Mouse (Mus musculus) intestine, postnatal 0 days (tissue): ENCODE data around the gene Dhdds. TPM values are rescaled to one million over a fixed set of nuclear protein-coding genes. Genes with fewer than 3 reads are reported as not detected.

Source experiments
- ATAC-seq: fragments of 200-750 bp; cut with Nextera tagmentation; 2 replicates; pipeline ENCODE4 v1.8.0; 2017; ENCODE audit warnings: mild to moderate bottlenecking, moderate TSS enrichment, moderate library complexity
- H3K27ac ChIP-seq: fragments of 300-500 bp; sonication (generic); 2 replicates; pipeline ENCODE4 v1.5.1; 2014; ENCODE audit warnings: mild to moderate bottlenecking, low read depth, low read length, moderate library complexity
- H3K27me3 ChIP-seq: fragments of 300-500 bp; sonication (generic); replicated peaks from 2 replicates; pipeline ENCODE4 v1.6.1; 2014; ENCODE audit warnings: low read length, mixed read lengths; ENCODE audit not compliant: control insufficient read depth, insufficient read depth
- H3K36me3 ChIP-seq: fragments of 300-500 bp; sonication (generic); 2 replicates; pipeline ENCODE4 v1.6.1; 2014; ENCODE audit warnings: mild to moderate bottlenecking, moderate library complexity; ENCODE audit not compliant: control insufficient read depth, insufficient read depth
- H3K4me1 ChIP-seq: fragments of 300-500 bp; sonication (generic); replicated peaks from 2 replicates; pipeline ENCODE4 v1.6.1; 2014; ENCODE audit warnings: antibody characterized with exemption, low read length, mixed read lengths; ENCODE audit not compliant: control insufficient read depth, insufficient read depth
- H3K4me2 ChIP-seq: fragments of 300-500 bp; sonication (generic); replicated peaks from 2 replicates; pipeline ENCODE4 v1.6.1; 2014; ENCODE audit warnings: low read depth, mild to moderate bottlenecking, moderate library complexity
- H3K4me3 ChIP-seq: fragments of 300-500 bp; sonication (generic); 2 replicates; pipeline ENCODE4 v1.5.1; 2014; ENCODE audit warnings: low read depth, low read length
- H3K9ac ChIP-seq: fragments of 300-500 bp; sonication (generic); 2 replicates; pipeline ENCODE4 v1.6.1; 2014; ENCODE audit warnings: mild to moderate bottlenecking, low read depth, low read length
- H3K9me3 ChIP-seq: fragments of 300-500 bp; sonication (generic); 2 replicates; pipeline ENCODE4 v1.6.1; 2016; ENCODE audit warnings: mixed run types; ENCODE audit not compliant: control insufficient read depth
- CTCF ChIP-seq: sonication (generic); IDR thresholded peaks from 2 replicates; pipeline ENCODE4 v1.5.1; 2016; ENCODE audit warnings: low read depth, mild to moderate bottlenecking, control low read depth, antibody characterized with exemption, moderate library complexity
- WGBS: fragments of 180-500 bp; shearing (Covaris S2); extraction: QIAGEN DNeasy Blood & Tissue Kit; methylation state at CpG from one replicate; pipeline ENCODE4 v1.1.7; 2014; 5-methylcytosine and 5-hydroxymethylcytosine counted together
- polyA plus RNA-seq: library from polyadenylated mRNA; unstranded; fragments of >200 nt; fragmentation: Nextera tagmentation; extraction: Ambion mirVana; gene quantifications from 2 replicates; pipeline ENCODE4 v1.2.1, GENCODE M21; 2015

The Dhdds gene
- 26.1 TPM in 2 replicates for polyA plus RNA-seq

GRCm38 (mm10) chr4:134000466-134001438 lies at the start of gene Dhdds:
Dhdds (minus strand) TSS chr4:134000918.
- TF ChIP-seq CTCF = no peak
- WGBS = under 1% methylated on average over 49 of the region's 49 CpGs

GRCm38 (mm10) chr4:134047648-134048047 lies 46.9 kb upstream of the Dhdds start:
- Histone ChIP-seq H3K27me3 (no peaks in the 10 kb centered on the region), H3K4me2 (no peak overlapping the region), H3K36me3 (no peaks in the 10 kb centered on the region), H3K4me1 (no peaks in the 10 kb centered on the region), H3K9ac (no peak overlapping the region), H3K9me3 (no peaks in the 10 kb centered on the region), H3K4me3 (no peak overlapping the region), H3K27ac (no peak overlapping the region)
- TF ChIP-seq CTCF = no peak
- ATAC-seq = no peak
- WGBS = 72% methylated on average over 5 of the region's 5 CpGs

More at GRCm38 (mm10) chr4:134000466-134001438, at the start of gene Dhdds:
- Histone ChIP-seq H3K27me3 (no peaks in the 10 kb centered on the region), H3K27ac (peak within 1 kb of the TSS; percentile 17), H3K9ac (peak within 1 kb of the TSS; percentile 56), H3K4me3 (peak within 1 kb of the TSS; percentile 67), H3K4me1 (no peaks in the 10 kb centered on the region), H3K4me2 (peak within 1 kb of the TSS; percentile 67), H3K9me3 (no peaks in the 10 kb centered on the region), H3K36me3 (peaks cover 8% of the 10 kb centered on the region; the same call in 1 of the 2 replicates)
- peak; percentile 94 for ATAC-seq

- no peak for ATAC-seq
- Histone ChIP-seq H3K4me1 (no peaks in the 10 kb centered on the region), H3K27ac (no peak overlapping the region), H3K9me3 (no peaks in the 10 kb centered on the region), H3K4me2 (no peak overlapping the region), H3K36me3 (no peaks in the 10 kb centered on the region), H3K27me3 (no peaks in the 10 kb centered on the region), H3K4me3 (no peak overlapping the region), H3K9ac (no peak overlapping the region)
- no peak for TF ChIP-seq CTCF
- WGBS = 58% methylated on average over 2 of the region's 2 CpGs
These were observed 42.3 kb upstream of the Dhdds start for GRCm38 (mm10) chr4:134043041-134043440.

GRCm38 (mm10) chr4:134041317-134042123 lies 40.8 kb upstream of the Dhdds start:
- ATAC-seq = 0 out of 2 replicates have a peak, but pooled peaks have one; percentile 16
- no peak for TF ChIP-seq CTCF
- Histone ChIP-seq H3K4me3 (no peak overlapping the region), H3K4me1 (no peaks in the 10 kb centered on the region), H3K36me3 (no peaks in the 10 kb centered on the region), H3K9me3 (no peaks in the 10 kb centered on the region), H3K9ac (no peak overlapping the region), H3K27ac (no peak overlapping the region), H3K4me2 (no peak overlapping the region), H3K27me3 (no peaks in the 10 kb centered on the region)
- WGBS = 43% methylated on average over 9 of the region's 9 CpGs

- H3K4me1 ChIP-seq = no peaks in the 10 kb centered on the region
- no peak overlapping the region for H3K9ac ChIP-seq
- no peak overlapping the region for H3K27ac ChIP-seq
- no peak overlapping the region for H3K4me3 ChIP-seq
- WGBS = 5% methylated on average over 16 of the region's 16 CpGs
- no peaks in the 10 kb centered on the region for H3K27me3 ChIP-seq
- TF ChIP-seq CTCF = peak; percentile 98
- H3K36me3 ChIP-seq = no peaks in the 10 kb centered on the region
- H3K9me3 ChIP-seq = no peaks in the 10 kb centered on the region
- no peak overlapping the region for H3K4me2 ChIP-seq
- ATAC-seq = peak; percentile 61
These were observed 35.2 kb upstream of the Dhdds start for GRCm38 (mm10) chr4:134035953-134036352.

- H3K27ac ChIP-seq = no peak overlapping the region
These were observed 25.1 kb upstream of the Dhdds start for GRCm38 (mm10) chr4:134025802-134026201.

More at GRCm38 (mm10) chr4:134025802-134026201, 25.1 kb upstream of the Dhdds start:
- H3K4me1 ChIP-seq = no peaks in the 10 kb centered on the region
- TF ChIP-seq CTCF = no peak
- H3K36me3 ChIP-seq = no peaks in the 10 kb centered on the region
- no peak for ATAC-seq
- H3K9me3 ChIP-seq = peaks cover 3% of the 10 kb centered on the region; the same call in 1 of the 2 replicates
- WGBS = 60% methylated on average over 9 of the region's 9 CpGs
- no peak overlapping the region for H3K4me3 ChIP-seq
- no peak overlapping the region for H3K4me2 ChIP-seq
- no peaks in the 10 kb centered on the region for H3K27me3 ChIP-seq
- no peak overlapping the region for H3K9ac ChIP-seq
